Mouse (Mus musculus): ENCODE data around the gene Cpe. TPM values are rescaled to one million over a fixed set of nuclear protein-coding genes. Genes with fewer than 3 reads are reported as not detected.

Cpe gene
- 10 to 100 TPM in 1 of 26 experiments, 1 to 10 TPM in 8, under 1 TPM in 4, not detected in 13; 0.36 to 29.1 (median 1.7) TPM for total RNA-seq (2018; cell fraction: chromatin; rRNA removed)
- 1 to 10 TPM in 25 of 26 experiments, under 1 TPM in 1; 0.97 to 4.9 (median 2.4) TPM for total RNA-seq (2018; cell fraction: cytosol; rRNA removed)
- 1 to 10 TPM in 25 of 26 experiments, under 1 TPM in 1; 0.93 to 8.1 (median 2.6) TPM for total RNA-seq (2018; cell fraction: nucleus; rRNA removed)
- polyA plus RNA-seq (2018) = 1.4 to 7.5 TPM (median 4.5 TPM) in 3 replicates

DNA sequence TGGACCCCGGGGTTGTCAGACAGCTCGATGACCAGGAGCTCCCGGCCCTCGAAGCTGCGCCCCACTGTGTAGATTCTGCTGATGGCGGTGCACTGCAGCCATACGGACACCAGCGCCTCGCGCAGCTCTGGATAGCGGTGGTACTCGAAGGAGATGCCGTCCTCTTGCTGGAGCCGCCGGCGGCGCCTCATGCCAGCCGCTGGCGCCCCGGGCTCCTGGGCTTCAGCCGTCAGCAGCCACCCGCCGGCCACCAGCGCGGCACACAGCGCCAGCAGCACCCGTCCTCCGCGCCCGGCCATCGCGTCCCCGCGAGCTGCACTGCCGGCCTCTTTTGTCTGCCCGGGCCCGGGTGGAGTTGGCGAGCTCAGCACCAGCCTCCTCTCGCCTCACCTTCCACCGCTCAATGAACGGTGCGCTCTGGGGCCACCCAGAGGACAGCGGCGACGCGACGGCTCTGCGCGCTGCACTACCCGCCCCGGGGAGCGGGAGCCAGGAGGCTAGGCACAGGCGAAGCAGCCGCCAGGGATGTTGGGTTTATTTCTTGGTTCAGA, at the start of gene Cpe:
Gene Cpe, minus strand, starts transcription at position 404 of the 551 bp plus-strand sequence.
- Histone ChIP-seq H3K36me3 (ENCODE audit: inconsistent target) (no peaks in the 10 kb centered on the region), H3K79me2 (ENCODE audit: inconsistent target) (no peaks in the 10 kb centered on the region), H3K4me3 (ENCODE audit: inconsistent target) (no peak within 1 kb of the TSS), H3K27ac (no peak within 1 kb of the TSS)
- WGBS (ENCODE audit: missing documents) = 1% methylated on average over 53 of the region's 54 CpGs

DNA sequence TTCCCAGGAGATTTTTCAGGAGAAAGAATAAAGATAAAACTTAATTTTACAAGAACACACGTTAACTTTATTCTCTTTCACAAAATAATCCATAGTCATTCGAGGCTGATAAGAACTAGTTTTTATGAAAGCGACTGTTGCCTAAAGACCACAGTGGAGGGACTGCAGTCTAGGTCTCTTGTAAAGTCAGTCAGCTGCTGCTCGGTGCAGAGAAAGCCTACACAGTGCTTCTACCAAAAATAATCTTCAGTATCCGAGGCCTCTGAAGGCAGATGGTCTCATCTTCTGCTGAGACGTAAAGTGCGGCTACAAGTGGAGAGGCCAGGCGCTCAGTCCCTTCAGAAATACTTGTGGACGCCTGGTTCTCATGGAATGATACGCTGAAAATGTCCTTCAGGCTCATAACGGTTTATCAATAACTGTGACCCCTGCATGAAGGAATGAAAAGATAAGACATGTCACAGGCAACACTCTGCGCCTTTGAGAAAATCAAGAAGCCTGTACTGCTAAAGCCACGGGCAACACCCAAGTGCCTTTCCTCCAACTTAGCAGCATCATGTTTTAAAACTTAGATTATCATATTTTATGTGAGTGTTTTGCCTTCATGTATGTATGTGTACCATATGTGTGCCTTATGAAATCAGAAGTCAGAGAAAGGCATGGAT, 47.8 kb upstream of the Cpe start:
- 96% methylated on average over 13 of the region's 13 CpGs for WGBS (ENCODE audit: missing documents)
- H3K27ac ChIP-seq = no peak overlapping the region

DNA sequence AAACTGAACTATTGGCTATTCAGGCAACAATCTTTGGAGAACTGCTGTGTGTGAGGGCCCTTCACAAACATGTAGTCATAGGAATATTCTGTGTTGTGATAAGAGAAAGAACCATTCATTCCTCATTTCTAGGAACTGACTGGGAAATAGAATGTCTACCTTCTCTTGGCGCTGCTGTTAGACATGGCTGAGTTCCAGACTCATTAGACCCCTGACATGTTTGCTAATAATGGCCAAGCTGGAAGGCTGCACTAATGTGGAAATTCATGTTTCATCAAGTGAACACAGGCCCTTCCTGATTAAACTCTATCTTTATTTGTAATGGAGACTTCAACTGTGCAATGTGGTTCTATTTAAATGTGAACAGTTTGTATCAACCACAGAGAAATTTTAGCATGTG, 46.1 kb upstream of the Cpe start:
- WGBS (ENCODE audit: missing documents) = 94% methylated on average over 1 of the region's 1 CpGs
- no peak overlapping the region for H3K27ac ChIP-seq
- H3K79me2 ChIP-seq (ENCODE audit: inconsistent target) = no peaks in the 10 kb centered on the region
- H3K36me3 ChIP-seq (ENCODE audit: inconsistent target) = no peaks in the 10 kb centered on the region
- no peak overlapping the region for H3K4me3 ChIP-seq (ENCODE audit: inconsistent target)

More for the DNA sequence above, 47.8 kb upstream of the Cpe start:
- H3K36me3 ChIP-seq (ENCODE audit: inconsistent target) = no peaks in the 10 kb centered on the region
- no peaks in the 10 kb centered on the region for H3K79me2 ChIP-seq (ENCODE audit: inconsistent target)
- H3K4me3 ChIP-seq (ENCODE audit: inconsistent target) = no peak overlapping the region

DNA sequence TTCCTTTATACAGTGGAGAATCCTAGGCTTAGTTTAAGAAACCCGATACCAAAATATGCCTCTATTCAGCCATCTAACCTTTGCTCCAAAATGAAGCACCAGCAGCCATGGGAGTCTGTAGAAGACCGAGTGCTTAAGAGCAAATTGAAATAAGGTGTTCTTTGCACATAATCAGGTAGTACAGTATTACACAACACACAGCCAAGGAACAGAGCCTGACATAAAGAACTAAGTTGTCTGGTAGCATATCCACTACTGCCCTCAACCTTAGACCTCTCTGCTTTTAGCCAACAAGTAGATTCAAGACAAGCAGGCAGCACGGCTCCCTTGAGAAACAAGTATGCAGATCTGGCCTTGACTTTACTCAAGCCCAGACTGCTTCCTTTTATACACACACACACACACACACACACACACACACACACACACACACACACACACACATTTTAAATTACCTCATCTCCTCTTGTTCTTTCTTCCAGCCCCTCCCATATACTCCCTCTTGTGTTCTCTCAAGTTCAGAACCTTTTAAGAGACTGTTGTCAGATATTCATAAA, 44.0 kb upstream of the Cpe start:
- Histone ChIP-seq H3K36me3 (ENCODE audit: inconsistent target) (no peaks in the 10 kb centered on the region), H3K27ac (no peak overlapping the region), H3K4me3 (ENCODE audit: inconsistent target) (no peak overlapping the region), H3K79me2 (ENCODE audit: inconsistent target) (peaks cover 15% of the 10 kb centered on the region)
- WGBS (ENCODE audit: missing documents) = 83% methylated on average over 3 of the region's 3 CpGs

DNA sequence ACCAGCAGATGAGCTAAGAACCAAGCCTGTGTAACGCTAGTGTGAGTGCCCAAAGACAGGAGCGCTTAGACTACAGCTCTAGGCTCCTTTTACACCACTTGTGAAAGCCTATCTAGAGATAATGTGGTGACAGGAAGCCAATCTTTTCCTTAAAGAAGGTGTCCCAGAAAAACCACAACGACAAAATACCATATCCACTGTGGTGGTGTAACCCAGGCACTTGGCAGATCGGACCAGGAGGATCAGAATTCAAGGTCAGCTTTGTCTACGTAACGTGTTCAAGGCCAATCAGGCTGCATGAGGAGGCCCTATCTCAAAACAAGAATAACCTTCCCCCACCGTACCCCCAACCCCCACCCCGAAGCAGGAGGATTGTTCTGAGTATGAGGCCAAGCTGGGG, 42.3 kb upstream of the Cpe start:
- no peak overlapping the region for H3K27ac ChIP-seq
- peaks cover 32% of the 10 kb centered on the region for H3K79me2 ChIP-seq (ENCODE audit: inconsistent target)
- H3K36me3 ChIP-seq (ENCODE audit: inconsistent target) = 0 out of 2 replicates have a peak, but pooled peaks cover 4% of the 10 kb centered on the region
- H3K4me3 ChIP-seq (ENCODE audit: inconsistent target) = no peak overlapping the region
- WGBS (ENCODE audit: missing documents) = 90% methylated on average over 8 of the region's 8 CpGs

DNA sequence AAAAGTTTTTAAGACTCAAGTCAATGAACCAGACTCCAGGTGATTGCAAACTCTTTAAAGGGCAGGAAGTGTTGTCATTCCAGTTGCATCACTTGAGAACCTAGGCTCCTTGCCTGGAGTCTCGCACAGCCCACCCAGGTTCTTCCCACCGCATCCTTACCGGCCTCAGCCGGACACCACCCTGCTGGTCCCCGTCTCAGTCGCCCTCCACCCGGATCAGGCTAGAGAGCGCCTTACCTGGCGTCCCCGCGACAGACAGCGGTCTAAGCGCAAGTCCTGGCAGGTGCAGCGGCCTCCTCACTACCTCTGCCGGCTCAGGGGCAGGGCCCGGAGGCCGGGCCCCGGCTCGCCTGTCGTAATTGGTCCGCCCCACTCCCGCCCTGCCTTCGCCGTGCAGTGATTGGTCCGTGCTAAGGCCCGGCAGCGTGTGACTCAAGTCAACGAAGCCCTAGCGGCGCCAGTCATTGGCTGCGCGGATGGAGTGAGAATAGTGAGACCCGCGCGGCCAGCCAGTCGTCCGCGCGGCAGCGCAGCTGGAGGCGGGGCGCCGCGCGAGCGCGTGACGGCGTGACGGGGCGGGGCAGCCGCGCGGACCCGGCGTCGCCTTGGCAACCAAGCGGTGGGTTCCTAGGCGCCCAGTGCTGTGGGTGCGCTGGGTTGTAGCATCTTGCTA, 40.6 kb upstream of the Cpe start, which contains the start of gene Msmo1:
Gene Msmo1, minus strand, starts transcription at position 522 of the 673 bp plus-strand sequence.
- peaks cover 50% of the 10 kb centered on the region for H3K79me2 ChIP-seq (ENCODE audit: inconsistent target)
- peak within 1 kb of the TSS; percentile 86 for H3K27ac ChIP-seq
- WGBS (ENCODE audit: missing documents) = 0% methylated on average over 56 of the region's 60 CpGs
- peak within 1 kb of the TSS; percentile 91 for H3K4me3 ChIP-seq (ENCODE audit: inconsistent target)
- H3K36me3 ChIP-seq (ENCODE audit: inconsistent target) = 0 out of 2 replicates have a peak, but pooled peaks cover 4% of the 10 kb centered on the region

DNA sequence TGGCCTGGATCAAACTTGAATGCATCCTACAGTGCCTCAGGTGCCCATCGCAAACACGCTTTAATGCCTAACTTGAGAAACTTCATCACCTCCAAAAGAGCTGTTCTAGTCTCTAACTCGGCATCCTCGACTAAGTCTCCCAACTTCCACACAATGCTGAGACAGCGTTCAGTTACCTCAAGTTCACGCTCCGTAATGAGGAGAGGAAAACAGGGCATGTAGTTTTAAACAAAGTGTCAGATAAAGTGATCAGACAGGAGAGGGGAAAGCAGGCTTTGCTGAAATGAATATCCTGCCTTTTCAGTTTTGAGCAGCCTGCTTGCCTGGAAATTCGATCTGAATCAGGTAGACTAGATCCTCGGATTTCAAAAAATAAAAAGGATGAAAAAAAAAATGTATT, 39.7 kb upstream of the Cpe start:
- WGBS (ENCODE audit: missing documents) = 22% methylated on average over 9 of the region's 9 CpGs
- Histone ChIP-seq H3K36me3 (ENCODE audit: inconsistent target) (0 out of 2 replicates have a peak, but pooled peaks cover 4% of the 10 kb centered on the region), H3K79me2 (ENCODE audit: inconsistent target) (peaks cover 58% of the 10 kb centered on the region), H3K27ac (peak overlapping the region; percentile 86), H3K4me3 (ENCODE audit: inconsistent target) (peak overlapping the region; percentile 91)

DNA sequence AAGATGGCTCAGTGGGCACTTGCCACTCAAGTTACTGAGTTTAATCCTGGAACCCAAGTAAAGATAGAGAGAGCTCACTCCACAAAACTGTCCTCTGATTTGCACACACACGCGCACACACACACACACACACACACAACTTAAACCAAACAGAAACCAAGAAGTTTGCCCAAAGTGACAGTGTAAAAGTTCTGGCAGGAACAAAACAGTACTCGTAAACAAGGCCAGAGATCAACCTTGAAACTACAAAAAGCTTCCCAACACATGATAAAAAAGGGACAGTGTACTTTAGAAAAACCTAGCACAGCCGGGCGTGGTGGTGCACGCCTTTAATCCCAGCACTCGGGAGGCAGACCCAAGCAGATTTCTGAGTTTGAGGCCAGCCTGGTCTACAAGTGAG, 35.3 kb upstream of the Cpe start:
- WGBS (ENCODE audit: missing documents) = 94% methylated on average over 7 of the region's 7 CpGs
- Histone ChIP-seq H3K27ac (no peak overlapping the region), H3K79me2 (ENCODE audit: inconsistent target) (peaks cover 88% of the 10 kb centered on the region), H3K36me3 (ENCODE audit: inconsistent target) (0 out of 2 replicates have a peak, but pooled peaks cover 4% of the 10 kb centered on the region), H3K4me3 (ENCODE audit: inconsistent target) (no peak overlapping the region)

DNA sequence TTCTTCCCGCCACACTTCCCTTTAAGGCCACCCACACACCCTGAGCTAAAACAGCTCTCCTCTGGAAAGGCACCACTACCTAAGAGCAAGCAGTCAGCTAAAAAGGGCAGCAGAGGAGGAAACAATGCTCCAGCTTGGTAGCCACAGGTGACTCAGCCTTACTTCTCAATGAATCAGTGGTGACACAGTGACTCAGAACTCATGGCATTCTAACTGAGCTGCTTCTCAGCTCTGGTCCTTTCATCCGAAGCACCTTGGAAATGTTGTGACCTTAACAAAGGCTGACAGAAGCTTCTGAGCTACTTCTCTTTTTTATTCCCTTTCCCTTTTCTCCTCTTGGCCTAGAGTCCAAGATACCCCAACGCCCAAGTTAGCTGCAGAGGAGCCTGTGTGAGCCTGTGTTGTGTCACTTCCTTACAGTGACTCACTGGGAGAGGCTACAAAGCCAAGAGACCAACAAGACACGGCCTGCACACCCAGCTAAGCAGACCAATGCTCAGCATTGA, 33.4 kb upstream of the Cpe start:
- Histone ChIP-seq H3K36me3 (ENCODE audit: inconsistent target) (peaks cover 19% of the 10 kb centered on the region), H3K4me3 (ENCODE audit: inconsistent target) (no peak overlapping the region)

DNA sequence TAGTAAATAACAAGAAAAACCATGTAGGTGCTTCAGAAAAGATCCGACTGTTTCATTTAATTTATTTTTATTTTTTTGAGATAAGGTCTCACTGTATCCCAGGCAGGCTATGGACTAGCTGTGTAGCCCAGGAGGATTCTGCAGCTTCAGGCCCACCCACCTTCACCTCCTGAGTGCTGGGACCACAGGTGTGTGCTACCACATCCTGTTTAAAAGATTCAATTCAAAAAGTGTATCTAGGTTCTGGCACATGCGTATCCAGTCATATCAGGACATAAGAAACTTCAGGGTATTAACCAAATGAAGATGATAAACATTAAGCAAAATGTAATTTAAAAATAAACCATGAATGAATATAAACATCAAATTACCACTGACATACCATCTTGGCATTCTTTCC, 30.4 kb upstream of the Cpe start:
- Histone ChIP-seq H3K4me3 (ENCODE audit: inconsistent target) (no peak overlapping the region), H3K36me3 (ENCODE audit: inconsistent target) (peaks cover 39% of the 10 kb centered on the region), H3K27ac (no peak overlapping the region), H3K79me2 (ENCODE audit: inconsistent target) (peaks cover 49% of the 10 kb centered on the region)
- WGBS (ENCODE audit: missing documents) = 88% methylated on average over 2 of the region's 2 CpGs

More for the DNA sequence above, 33.4 kb upstream of the Cpe start:
- 9% methylated on average over 4 of the region's 4 CpGs for WGBS (ENCODE audit: missing documents)
- H3K79me2 ChIP-seq (ENCODE audit: inconsistent target) = peaks cover 80% of the 10 kb centered on the region
- H3K27ac ChIP-seq = peak overlapping the region; percentile 64

DNA sequence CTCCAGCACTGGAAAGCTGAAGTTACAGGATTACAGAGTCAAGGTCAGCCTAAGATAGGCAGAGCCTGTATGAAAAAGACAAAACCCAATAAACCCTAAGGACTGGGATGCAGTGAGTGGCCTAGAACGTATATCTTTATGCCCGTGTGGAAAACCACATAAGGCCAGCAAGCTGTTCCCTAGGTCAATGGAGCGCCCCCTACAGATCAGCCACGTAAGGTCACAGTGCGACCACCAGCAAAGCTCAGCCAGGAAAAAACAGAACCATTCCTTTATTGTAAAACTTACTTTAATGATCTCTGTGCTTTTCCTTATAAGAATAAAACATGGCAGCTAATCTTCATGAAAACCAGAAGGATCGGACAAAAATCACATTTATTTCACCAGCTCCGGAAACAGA, 25.0 kb upstream of the Cpe start:
- peaks cover 55% of the 10 kb centered on the region for H3K36me3 ChIP-seq (ENCODE audit: inconsistent target)
- 89% methylated on average over 7 of the region's 7 CpGs for WGBS (ENCODE audit: missing documents)
- no peak overlapping the region for H3K27ac ChIP-seq
- no peak overlapping the region for H3K4me3 ChIP-seq (ENCODE audit: inconsistent target)
- peaks cover 8% of the 10 kb centered on the region for H3K79me2 ChIP-seq (ENCODE audit: inconsistent target)

DNA sequence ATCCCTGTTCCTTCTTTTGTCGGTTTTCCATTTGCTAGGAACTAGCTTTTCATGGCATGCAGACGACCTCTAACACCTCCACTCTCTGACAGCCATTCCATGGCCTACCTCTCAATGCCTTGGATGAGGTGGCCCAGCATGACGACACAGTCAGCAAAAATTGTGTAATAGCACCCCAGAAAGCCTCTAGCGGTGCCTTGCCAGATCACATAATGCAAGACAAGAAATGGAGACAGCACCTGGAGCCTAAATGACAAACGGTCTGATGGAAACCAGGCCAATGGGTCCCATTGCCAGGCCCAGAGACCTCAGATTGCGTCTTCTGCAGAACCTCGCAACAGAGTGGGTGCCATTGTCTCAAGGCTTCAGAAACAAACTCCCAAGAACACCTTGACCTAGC, 19.6 kb upstream of the Cpe start:
- H3K4me3 ChIP-seq (ENCODE audit: inconsistent target) = no peak overlapping the region
- no peaks in the 10 kb centered on the region for H3K79me2 ChIP-seq (ENCODE audit: inconsistent target)
- 85% methylated on average over 7 of the region's 7 CpGs for whole genome bisulfite sequencing (ENCODE audit: missing documents)
- H3K36me3 ChIP-seq (ENCODE audit: inconsistent target) = peaks cover 10% of the 10 kb centered on the region; the same call in 1 of the 2 replicates
- H3K27ac ChIP-seq = no peak overlapping the region

DNA sequence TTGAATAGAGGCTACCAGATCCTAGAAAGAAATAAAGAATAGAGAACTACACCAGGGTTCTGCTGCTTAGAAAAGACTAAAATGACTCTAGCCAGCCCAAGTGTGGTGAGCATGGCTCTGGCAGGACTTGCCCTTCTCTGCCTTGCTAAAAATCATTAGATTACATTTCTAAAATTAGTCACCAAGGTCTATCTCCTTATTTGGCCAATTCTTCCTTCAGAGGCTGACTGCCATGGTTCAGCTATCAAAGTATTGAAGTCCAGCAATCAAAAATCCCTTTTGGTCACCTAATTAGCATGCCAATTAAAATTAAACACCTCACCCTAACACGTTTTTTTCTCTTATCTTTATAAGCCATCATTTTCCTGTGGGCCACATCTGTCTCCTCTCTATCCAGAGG, 18.7 kb upstream of the Cpe start:
- 0 out of 2 replicates have a peak, but pooled peaks cover under 1% of the 10 kb centered on the region for H3K36me3 ChIP-seq (ENCODE audit: inconsistent target)
- 0% methylated on average over 1 of the region's 1 CpGs for WGBS (ENCODE audit: missing documents)

DNA sequence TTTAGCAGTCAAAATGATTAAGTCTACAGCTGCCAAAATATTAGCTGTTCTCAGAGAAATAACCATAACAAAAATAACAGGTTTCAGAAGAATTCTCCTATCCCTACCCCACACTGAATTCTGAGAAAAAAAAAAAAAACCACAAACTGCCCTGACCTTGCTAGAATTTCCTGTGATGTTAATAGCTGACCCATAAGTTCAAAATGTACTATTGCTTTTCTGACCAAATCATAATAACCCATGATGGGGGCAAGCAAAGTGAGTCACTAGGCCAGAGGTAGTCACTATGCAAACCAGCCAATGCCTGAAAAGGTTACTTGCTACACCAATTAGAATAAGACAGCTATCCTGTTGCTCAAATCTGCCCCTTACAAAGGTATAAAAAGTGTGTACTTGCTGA, 14.6 kb upstream of the Cpe start:
- no peaks in the 10 kb centered on the region for H3K79me2 ChIP-seq (ENCODE audit: inconsistent target)
- H3K36me3 ChIP-seq (ENCODE audit: inconsistent target) = no peaks in the 10 kb centered on the region
- no peak overlapping the region for H3K27ac ChIP-seq
- no peak overlapping the region for H3K4me3 ChIP-seq (ENCODE audit: inconsistent target)

More for the DNA sequence above, 18.7 kb upstream of the Cpe start:
- Histone ChIP-seq H3K4me3 (ENCODE audit: inconsistent target) (no peak overlapping the region), H3K27ac (no peak overlapping the region), H3K79me2 (ENCODE audit: inconsistent target) (no peaks in the 10 kb centered on the region)
